Mouse (Mus musculus) ES-E14 (cell line): ENCODE measurements around the gene Gm10273.

Source experiments
- CHD2 ChIP-seq: IDR thresholded peaks from 2 replicates; pipeline ENCODE4 v1.6.1; 2014; ENCODE audit warnings: mild to moderate bottlenecking, low read depth, low read length, inconsistent platforms
- HCFC1 ChIP-seq: IDR thresholded peaks from 2 replicates; pipeline ENCODE4 v1.6.1; 2012; ENCODE audit warnings: low read length, inconsistent platforms, borderline replicate concordance; ENCODE audit not compliant: insufficient read depth
- MAFK ChIP-seq: IDR thresholded peaks from 2 replicates; pipeline ENCODE4 v1.6.1; 2014; ENCODE audit warnings: mild to moderate bottlenecking, low read depth, low read length, inconsistent platforms; ENCODE audit not compliant: insufficient read depth
- ZC3H11A ChIP-seq: IDR thresholded peaks from 2 replicates; pipeline ENCODE4 v1.6.1; 2012; ENCODE audit warnings: low read depth, mild to moderate bottlenecking, inconsistent platforms, low read length, borderline replicate concordance

- TF ChIP-seq ZC3H11A = no peak
- no peak for TF ChIP-seq MAFK
- no peak for TF ChIP-seq CHD2
- TF ChIP-seq HCFC1 = no peak
Observed at GRCm38 (mm10) chr10:59440177-59440576, 44.7 kb downstream of the Gm10273 start.
